Mouse (Mus musculus): ENCODE data around the gene Dab1.

DNA sequence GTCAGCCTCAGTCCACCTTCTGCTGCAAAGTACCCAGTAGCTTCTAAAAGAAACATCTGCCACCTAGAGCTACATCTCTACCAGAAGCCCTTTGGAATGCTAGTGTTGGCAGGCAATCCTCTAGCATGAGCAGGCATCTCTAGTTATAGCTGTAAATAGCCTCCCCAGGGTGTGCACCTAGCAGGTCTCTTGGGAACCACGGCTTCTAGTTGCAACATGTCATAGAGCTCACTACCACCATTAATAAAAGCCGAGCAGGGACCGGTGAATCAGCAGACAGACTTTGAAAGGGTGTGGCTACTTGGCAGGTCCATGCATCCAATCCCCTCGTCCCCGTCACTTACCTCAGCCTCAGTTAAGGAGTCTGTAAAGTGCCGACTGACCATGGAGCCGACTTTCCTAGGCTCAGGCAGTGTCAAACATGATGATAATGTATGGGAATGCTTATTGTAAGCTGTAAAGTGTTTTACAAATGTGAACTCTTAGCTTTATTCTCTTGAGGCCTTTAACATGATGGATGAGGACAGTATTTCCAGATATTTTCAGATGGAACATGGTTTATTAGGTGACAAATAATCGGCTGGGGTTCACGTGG, 1095.9 kb downstream of the Dab1 start:
- TF ChIP-seq CTCF (IDR thresholded peaks at IDR 0.05; ENCODE audit: extremely low read depth, insufficient read depth, insufficient read length, insufficient replicate concordance) (no peak), POLR2A (IDR thresholded peaks at IDR 0.05; ENCODE audit: low read depth, low read length) (no peak)

Data from spleen, adult 2 months (tissue).